Mouse (Mus musculus) megakaryocyte, embryonic 14.5 days (primary cell): Measurements from ENCODE around the gene Adam8. TPM values are rescaled to one million over a fixed set of nuclear protein-coding genes. Genes with fewer than 3 reads are reported as not detected.

ENCODE experiments used
- H3K27me3 ChIP-seq: replicated peaks from 2 replicates; pipeline ENCODE3; 2012; ENCODE audit warnings: inconsistent platforms
- H3K36me3 ChIP-seq: replicated peaks from 2 replicates; pipeline ENCODE3; 2012; ENCODE audit warnings: low read length, inconsistent platforms, mixed read lengths
- H3K4me1 ChIP-seq: 2 replicates; pipeline ENCODE4 v1.6.1; 2012; ENCODE audit warnings: inconsistent platforms
- H3K4me3 ChIP-seq: replicated peaks from 2 replicates; pipeline ENCODE3; 2012; ENCODE audit warnings: moderate library complexity, mild to moderate bottlenecking, inconsistent platforms
- H3K9me3 ChIP-seq: 2 replicates; pipeline ENCODE4 v1.6.1; 2012; ENCODE audit warnings: inconsistent platforms
- FLI1 ChIP-seq: IDR thresholded peaks from 2 replicates; pipeline ENCODE4 v1.6.1; 2012; ENCODE audit warnings: low read length, inconsistent platforms, mixed read lengths
- GATA1 ChIP-seq: IDR thresholded peaks from 3 replicates; pipeline ENCODE4 v1.6.1; 2012; ENCODE audit warnings: mixed read lengths, low read length, inconsistent platforms, borderline replicate concordance
- polyA plus RNA-seq: library from polyadenylated mRNA; stranded (reverse); fragments of >175 nt; gene quantifications from 2 replicates; pipeline ENCODE4 v1.2.3, GENCODE M21; 2012; ENCODE audit warnings: low replicate concordance; ENCODE audit not compliant: insufficient read depth

Adam8 gene
- polyA plus RNA-seq, 1 experiment: 22.3 TPM

DNA sequence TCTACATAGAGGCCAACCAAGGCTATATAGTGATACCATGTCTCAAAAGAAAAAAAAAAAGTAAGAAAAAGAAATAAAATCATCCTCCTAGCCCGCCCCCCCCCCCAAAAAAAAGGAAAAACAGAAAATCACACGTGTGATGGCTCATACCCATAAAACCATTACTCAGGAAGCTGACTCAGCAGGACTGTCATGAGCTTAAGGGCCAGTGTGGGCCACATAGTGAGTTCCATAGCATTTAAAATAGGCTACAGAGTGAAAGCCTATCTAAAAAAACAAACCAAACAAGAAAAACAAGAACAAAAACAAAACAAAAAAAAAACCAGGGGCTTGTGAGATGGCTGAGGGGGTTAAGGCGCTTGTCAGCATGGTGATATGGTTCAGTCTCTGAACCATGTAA, 11.6 kb downstream of the Adam8 start:
- H3K36me3 ChIP-seq: peaks cover 22% of the 10 kb centered on the region
- H3K4me3 ChIP-seq: no peak overlapping the region
- peaks cover 20% of the 10 kb centered on the region for H3K27me3 ChIP-seq
- H3K9me3 ChIP-seq: no peaks in the 10 kb centered on the region
- peaks cover 81% of the 10 kb centered on the region for H3K4me1 ChIP-seq
- TF ChIP-seq GATA1 (no peak), FLI1 (no peak)

DNA sequence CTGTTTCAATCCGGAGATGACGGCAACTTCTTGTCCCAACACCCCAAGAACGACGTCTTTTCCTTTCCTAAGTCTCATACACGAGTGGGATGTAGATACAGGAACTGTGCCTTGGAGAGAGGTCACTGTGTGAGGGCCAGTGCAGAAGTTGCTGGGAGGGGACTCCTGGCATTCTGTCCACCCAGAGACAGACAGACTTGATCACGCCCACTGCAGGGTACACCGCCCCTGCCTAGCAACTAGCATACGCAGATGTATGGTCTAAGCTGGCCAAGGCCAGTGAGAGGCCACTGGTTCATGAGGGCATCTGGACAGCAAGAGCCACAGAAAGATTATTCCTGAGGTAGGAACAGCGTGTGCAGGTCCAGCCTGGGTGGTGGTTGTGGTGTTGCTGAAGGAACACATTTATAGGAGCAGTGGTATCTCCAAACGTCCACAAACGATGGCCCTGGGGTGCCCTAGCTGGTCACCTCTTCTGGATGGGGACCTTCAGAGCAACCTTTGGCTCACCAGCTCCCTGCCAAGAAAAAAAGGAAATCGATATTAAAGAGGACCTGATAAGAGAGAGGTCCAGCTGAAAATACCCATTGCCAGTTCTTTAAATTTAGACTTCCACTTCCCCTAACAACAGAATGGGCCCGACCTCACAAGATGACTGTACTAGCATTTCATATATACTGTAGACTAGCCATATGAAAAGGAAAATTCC, 13.2 kb downstream of the Adam8 start:
- peaks cover 12% of the 10 kb centered on the region for H3K36me3 ChIP-seq
- H3K4me1 ChIP-seq: peaks cover 85% of the 10 kb centered on the region
- TF ChIP-seq FLI1 (no peak), GATA1 (no peak)
- H3K27me3 ChIP-seq: peaks cover 21% of the 10 kb centered on the region
- H3K4me3 ChIP-seq: peak overlapping the region; percentile 77
- H3K9me3 ChIP-seq: no peaks in the 10 kb centered on the region

DNA sequence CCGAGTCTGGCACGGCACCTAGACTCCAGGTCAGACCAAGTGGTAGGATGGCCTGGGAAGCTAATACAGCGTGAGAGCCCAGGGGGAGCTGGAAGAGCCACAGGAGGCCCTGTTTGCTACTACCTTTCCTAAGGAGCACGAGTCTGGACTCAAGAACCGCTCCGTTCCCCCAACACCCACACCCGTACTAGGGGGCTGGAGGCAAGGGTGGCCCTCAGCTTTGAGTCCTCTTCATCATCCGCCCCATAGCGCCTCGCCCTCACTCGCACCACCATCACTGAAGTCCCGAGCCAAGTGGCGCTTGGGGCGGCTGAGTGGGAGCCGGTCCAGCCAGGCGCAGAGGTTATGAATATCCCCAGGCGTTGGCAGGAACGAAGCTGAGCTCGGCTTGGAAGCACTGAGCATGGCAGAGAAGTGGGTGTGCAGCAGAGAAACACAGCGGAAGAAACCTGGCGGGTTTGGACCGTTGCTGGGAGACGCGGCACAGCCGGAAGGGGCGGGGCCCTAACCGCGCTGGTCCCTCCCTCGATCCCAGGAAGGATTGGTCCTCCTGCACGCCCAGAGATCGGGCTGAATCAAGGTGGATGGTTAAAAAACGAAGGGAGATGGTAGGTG, 14.0 kb downstream of the Adam8 start, which contains the start of gene 6430531B16Rik:
TSS of gene 6430531B16Rik (minus strand) at position 478 of the 615 bp plus-strand sequence.
- peaks cover 21% of the 10 kb centered on the region for H3K27me3 ChIP-seq
- H3K4me3 ChIP-seq: peak within 1 kb of the TSS; percentile 85
- TF ChIP-seq FLI1 (no peak), GATA1 (no peak)
- peaks cover 6% of the 10 kb centered on the region for H3K36me3 ChIP-seq
- peaks cover 85% of the 10 kb centered on the region for H3K4me1 ChIP-seq
- H3K9me3 ChIP-seq: no peaks in the 10 kb centered on the region

DNA sequence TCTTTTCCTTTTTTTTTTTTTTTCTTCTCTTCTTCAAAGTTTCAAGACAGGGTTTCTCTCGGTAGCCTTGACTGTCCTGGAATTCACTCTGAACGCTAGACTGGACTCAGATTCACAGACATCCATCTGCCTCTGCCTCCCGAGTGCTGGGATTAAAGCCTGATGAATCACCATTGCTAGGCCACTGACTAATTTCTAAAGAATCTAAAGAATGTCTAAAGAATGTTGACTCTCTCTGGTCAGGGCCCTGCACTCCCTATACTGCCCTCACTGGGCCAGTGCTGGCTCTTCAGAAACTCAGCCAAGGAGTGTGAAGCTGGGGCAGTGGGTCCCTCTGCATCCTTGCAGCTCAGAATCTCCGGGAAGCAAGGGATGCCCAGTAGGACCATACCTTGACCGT, 16.9 kb downstream of the Adam8 start:
- TF ChIP-seq GATA1 (no peak), FLI1 (no peak)
- Histone ChIP-seq H3K4me1 (peaks cover 94% of the 10 kb centered on the region), H3K27me3 (peaks cover 21% of the 10 kb centered on the region), H3K36me3 (peaks cover 4% of the 10 kb centered on the region), H3K4me3 (no peak overlapping the region), H3K9me3 (no peaks in the 10 kb centered on the region)

DNA sequence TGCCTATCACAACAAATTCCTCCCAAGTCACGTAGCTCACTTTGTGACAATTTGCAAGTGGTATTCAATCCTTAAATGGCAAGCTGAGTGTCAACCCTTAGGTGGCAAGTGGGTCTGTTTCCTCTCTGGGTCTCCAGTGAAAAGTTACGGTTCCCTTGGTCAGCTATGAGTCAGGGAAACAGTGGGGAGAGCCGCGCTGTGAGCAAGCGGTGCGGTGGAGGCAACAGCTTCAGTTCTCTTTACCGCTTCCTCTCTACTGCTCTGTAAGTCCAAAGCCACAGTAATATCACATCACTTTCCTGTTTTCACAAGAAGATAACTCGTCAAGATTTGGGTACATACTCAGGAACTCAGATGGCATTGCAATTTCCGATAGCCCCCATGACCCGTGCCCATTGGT, 18.1 kb downstream of the Adam8 start:
- H3K36me3 ChIP-seq: peaks cover 4% of the 10 kb centered on the region
- TF ChIP-seq FLI1: no peak
- no peak for TF ChIP-seq GATA1
- H3K4me3 ChIP-seq: peak overlapping the region; percentile 80
- H3K9me3 ChIP-seq: no peaks in the 10 kb centered on the region
- peaks cover 94% of the 10 kb centered on the region for H3K4me1 ChIP-seq
- H3K27me3 ChIP-seq: peaks cover 21% of the 10 kb centered on the region

DNA sequence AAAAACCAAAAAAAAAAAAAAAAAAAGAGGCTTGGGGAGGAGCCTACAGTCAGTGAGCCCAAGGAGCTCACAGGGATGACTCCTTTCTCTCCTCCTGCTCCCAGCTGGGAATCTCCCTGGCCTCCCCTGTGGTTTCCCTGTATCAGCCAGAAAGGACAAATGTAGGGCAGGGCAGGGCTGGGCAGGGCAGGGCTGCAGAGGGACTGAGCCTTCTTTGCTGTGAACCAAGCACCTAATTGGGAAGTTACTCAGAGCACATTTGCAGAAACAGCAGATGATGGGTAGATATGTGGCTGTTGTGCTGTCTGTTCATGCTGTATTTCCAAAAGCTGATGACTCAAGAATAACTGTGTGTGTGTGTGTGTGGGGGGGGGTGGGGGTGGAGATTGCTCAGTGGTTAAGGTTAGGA, 19.4 kb downstream of the Adam8 start:
- peaks cover 20% of the 10 kb centered on the region for H3K27me3 ChIP-seq
- H3K9me3 ChIP-seq: no peaks in the 10 kb centered on the region
- H3K4me1 ChIP-seq: peaks cover 80% of the 10 kb centered on the region
- H3K4me3 ChIP-seq: peak overlapping the region; percentile 26
- no peak for TF ChIP-seq FLI1
- TF ChIP-seq GATA1: no peak
- H3K36me3 ChIP-seq: no peaks in the 10 kb centered on the region

DNA sequence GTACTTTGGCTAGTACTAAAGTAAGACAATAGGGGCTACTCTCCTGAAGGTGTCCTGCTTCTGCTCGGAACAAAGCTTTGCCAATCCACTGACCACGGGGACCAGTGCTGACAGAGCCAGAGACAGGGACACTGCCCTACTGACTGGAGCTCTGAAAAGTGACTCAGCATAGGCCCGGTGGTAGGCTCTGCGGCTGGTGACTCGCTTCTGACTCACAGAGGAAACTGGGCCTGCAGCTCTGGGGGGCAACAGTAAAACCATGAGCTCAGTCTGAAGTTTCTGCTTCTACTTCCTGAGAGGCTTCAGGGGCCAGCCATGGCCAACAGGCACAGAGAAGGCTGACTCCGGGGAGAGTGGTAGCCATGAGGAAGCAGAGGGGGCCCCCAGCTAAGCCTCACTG, 20.9 kb downstream of the Adam8 start:
- Histone ChIP-seq H3K27me3 (peaks cover 22% of the 10 kb centered on the region), H3K4me1 (peaks cover 78% of the 10 kb centered on the region), H3K36me3 (no peaks in the 10 kb centered on the region), H3K4me3 (peak overlapping the region; percentile 70), H3K9me3 (no peaks in the 10 kb centered on the region)
- TF ChIP-seq GATA1 (no peak), FLI1 (no peak)

DNA sequence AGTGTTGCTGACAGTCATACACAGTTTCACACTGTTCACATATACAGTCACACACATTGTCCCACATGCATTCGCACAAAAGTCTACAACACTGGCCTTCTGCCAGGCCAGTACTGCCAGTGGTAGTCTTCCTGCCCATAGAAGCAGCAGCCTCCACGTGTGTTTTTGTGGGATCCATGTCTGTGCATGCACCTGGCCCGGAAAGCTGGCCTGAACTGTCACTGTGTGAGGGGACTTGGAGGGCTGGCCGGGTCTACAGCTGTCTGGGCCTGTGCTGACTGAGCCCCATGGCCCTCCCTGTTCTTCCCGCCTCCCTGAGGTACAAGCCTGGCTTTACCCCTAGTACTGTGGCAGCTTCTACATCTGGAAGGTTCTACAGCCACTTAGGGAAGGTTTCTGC, 21.4 kb downstream of the Adam8 start:
- H3K4me1 ChIP-seq: peaks cover 75% of the 10 kb centered on the region
- peak overlapping the region; percentile 64 for H3K4me3 ChIP-seq
- H3K36me3 ChIP-seq: no peaks in the 10 kb centered on the region
- no peaks in the 10 kb centered on the region for H3K9me3 ChIP-seq
- TF ChIP-seq GATA1 (no peak), FLI1 (no peak)
- peaks cover 23% of the 10 kb centered on the region for H3K27me3 ChIP-seq

DNA sequence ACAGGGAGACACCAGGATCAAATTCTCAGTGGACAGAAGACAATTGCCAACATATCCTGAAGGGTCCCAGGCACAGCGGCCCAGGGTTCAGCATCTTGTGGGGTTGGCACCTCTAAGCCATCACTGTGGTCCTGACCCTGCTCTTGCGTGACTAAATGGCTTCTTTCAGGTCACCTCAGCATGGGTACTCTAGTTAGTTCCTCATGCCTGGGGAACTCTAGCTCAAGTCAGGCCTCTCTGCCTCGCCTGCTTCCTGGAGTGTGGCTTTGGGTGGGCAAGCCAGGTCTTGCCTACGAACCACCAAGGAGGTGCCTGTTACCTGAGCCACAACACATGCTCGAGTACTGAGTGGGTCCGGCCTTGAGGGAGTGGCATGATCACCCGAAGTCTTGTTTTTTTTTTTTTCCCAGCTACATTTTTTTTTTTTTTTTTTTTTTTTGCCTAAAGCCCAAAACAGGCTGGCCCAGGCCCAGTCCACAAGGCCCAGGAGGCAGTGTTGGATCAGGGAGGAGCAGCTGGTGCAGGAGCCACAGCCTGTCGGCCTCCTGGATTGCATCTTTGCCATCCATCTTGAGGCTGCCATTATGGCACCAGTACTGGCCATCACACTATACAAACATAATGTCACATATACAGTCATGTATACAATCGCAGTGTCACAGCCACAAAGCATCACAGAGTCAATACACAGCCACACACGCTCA, 22.0 kb downstream of the Adam8 start:
- peaks cover 24% of the 10 kb centered on the region for H3K27me3 ChIP-seq
- H3K9me3 ChIP-seq: no peaks in the 10 kb centered on the region
- TF ChIP-seq FLI1 (no peak), GATA1 (no peak)
- H3K36me3 ChIP-seq: no peaks in the 10 kb centered on the region
- peak overlapping the region; percentile 64 for H3K4me3 ChIP-seq
- peaks cover 68% of the 10 kb centered on the region for H3K4me1 ChIP-seq

DNA sequence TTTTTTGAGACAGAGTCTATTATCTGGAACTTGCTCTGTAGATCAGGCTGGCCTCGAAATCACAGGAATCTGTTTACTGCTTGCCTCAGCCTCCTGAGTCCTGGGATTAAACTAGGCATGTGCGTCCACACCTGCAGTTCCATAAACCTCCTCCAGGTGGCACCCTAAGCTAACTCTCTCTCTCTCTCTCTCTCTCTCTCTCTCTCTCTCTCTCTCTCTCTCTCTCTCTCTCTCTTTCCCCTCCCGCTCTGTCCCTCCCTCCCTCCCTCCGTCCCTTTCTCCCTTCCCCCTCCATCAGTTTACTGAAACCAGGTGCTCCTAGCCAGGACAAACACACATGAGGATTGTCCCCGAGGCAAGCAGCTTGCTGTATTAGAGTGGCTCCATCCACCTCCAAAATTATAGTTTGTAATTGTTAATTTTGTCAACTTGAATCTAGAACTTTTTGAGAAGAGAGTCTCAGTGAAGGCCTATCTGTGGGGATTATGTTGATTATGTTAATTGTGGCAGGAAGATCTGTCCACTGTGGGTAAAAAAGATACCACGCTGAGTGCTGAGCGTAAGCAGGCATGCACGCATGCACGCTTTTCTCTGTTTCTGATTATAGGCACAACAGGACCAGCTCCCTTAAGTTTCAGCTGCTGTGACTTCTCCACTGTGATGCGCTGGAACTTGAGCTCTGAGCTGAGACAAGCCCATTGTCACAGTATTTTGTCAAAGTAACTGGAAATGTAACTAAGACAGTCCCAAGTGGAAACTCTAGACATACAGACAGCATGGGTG, 22.8 kb downstream of the Adam8 start:
- Histone ChIP-seq H3K36me3 (no peaks in the 10 kb centered on the region), H3K9me3 (no peaks in the 10 kb centered on the region), H3K4me1 (peaks cover 60% of the 10 kb centered on the region), H3K27me3 (peaks cover 30% of the 10 kb centered on the region), H3K4me3 (peak overlapping the region; percentile 36)
- TF ChIP-seq GATA1 (no peak), FLI1 (no peak)
